26 mouse cellular contexts compared by ENCODE assay signal in genomic region chr4:59552835-59553234, GRCm38 (mm10). TPM values are rescaled to one million over a fixed set of nuclear protein-coding genes. Genes with fewer than 3 reads are reported as not detected.
DNase-seq lines count a peak whose midpoint lies in the region; ATAC-seq and TF ChIP-seq lines count a peak whose summit lies in the region.
"Had no signal": no experiment of that assay in that cellular context is flagged by ENCODE, and none has a peak within 500 bp of the region (broad histone marks: within the 10 kb centered on the region; RNA-seq: fewer than 3 reads in every experiment).

No protein-coding gene starts in this region.

- no peaks in the 10 kb centered on the region for H3K27me3 ChIP-seq in liver, adult 2 months (ENCODE audit: control insufficient read depth, insufficient read depth, low read length)
- H3K27me3 ChIP-seq in liver, embryonic 12.5 days (replicated peaks), result no peaks in the 10 kb centered on the region
- H3K27me3 ChIP-seq in intestine, embryonic 14.5 days (replicated peaks; ENCODE audit: control insufficient read depth, insufficient read depth, low read length), result no peaks in the 10 kb centered on the region
- H3K27me3 ChIP-seq in intestine, postnatal 0 days (replicated peaks; ENCODE audit: control insufficient read depth, insufficient read depth, low read length), result no peaks in the 10 kb centered on the region
- H3K27me3 ChIP-seq: embryonic facial prominence, embryonic 12.5 days; embryonic facial prominence, embryonic 15.5 days; heart, embryonic 13.5 days had no signal

- H3K36me3 ChIP-seq in liver, adult 2 months (ENCODE audit: control insufficient read depth, insufficient read depth, low read length), result no peaks in the 10 kb centered on the region
- H3K36me3 ChIP-seq in liver, embryonic 12.5 days, result no peaks in the 10 kb centered on the region
- no peaks in the 10 kb centered on the region for H3K36me3 ChIP-seq in intestine, embryonic 14.5 days (ENCODE audit: control insufficient read depth, insufficient read depth, low read length)
- H3K36me3 ChIP-seq in intestine, postnatal 0 days (ENCODE audit: control insufficient read depth, insufficient read depth), result no peaks in the 10 kb centered on the region
- H3K36me3 ChIP-seq: embryonic facial prominence, embryonic 12.5 days; embryonic facial prominence, embryonic 15.5 days; heart, embryonic 10.5 days; heart, embryonic 13.5 days had no signal

- no peak for ATAC-seq in liver, embryonic 12.5 days
- ATAC-seq in intestine, embryonic 14.5 days (replicated peaks; ENCODE audit: low FRiP score, low TSS enrichment, low read depth), result no peak
- peak; percentile 23; the same call in 1 of the 2 replicates for ATAC-seq in intestine, postnatal 0 days
- ATAC-seq: activated CD4-positive, CD25-positive, alpha-beta regulatory T cell, adult 4 months; forebrain, embryonic 14.5 days; forebrain, postnatal 0 days had no signal

- no peak overlapping the region for H3K9ac ChIP-seq in liver, adult 2 months (ENCODE audit: low read depth, low read length)
- no peak overlapping the region for H3K9ac ChIP-seq in liver, embryonic 12.5 days
- H3K9ac ChIP-seq in intestine, embryonic 14.5 days (ENCODE audit: low read length), result no peak overlapping the region
- no peak overlapping the region for H3K9ac ChIP-seq in intestine, postnatal 0 days (ENCODE audit: low read depth, low read length)
- H3K9ac ChIP-seq: embryonic facial prominence, embryonic 12.5 days; embryonic facial prominence, embryonic 15.5 days; forebrain, postnatal 0 days; heart, embryonic 13.5 days; hindbrain, embryonic 14.5 days had no signal

- TF ChIP-seq CTCF in liver, adult 2 months (IDR thresholded peaks at IDR 0.05; ENCODE audit: low read depth, low read length), result no peak
- no peak for TF ChIP-seq CTCF in intestine, postnatal 0 days (IDR thresholded peaks at IDR 0.05; ENCODE audit: low read depth)

- TF ChIP-seq POLR2A in liver, adult 2 months (IDR thresholded peaks at IDR 0.05; ENCODE audit: extremely low read depth, insufficient read depth, low read length), result no peak

- H3K4me2 ChIP-seq in liver, embryonic 12.5 days, result no peak overlapping the region
- H3K4me2 ChIP-seq in intestine, embryonic 14.5 days (ENCODE audit: low read length), result no peak overlapping the region; the same call in 1 of the 2 replicates
- peak overlapping the region; percentile 46 for H3K4me2 ChIP-seq in intestine, postnatal 0 days (replicated peaks; ENCODE audit: low read depth)
- H3K4me2 ChIP-seq: embryonic facial prominence, embryonic 12.5 days; embryonic facial prominence, embryonic 15.5 days; heart, embryonic 13.5 days; hindbrain, embryonic 14.5 days had no signal

- DNase-seq in kidney, adult 18-20 months, result peak; percentile 15
- no peak for DNase-seq in kidney, postnatal 10 days
- DNase-seq in liver, adult 2 months (ENCODE audit: extremely low read depth, low read depth, low spot score), result peak; percentile 89
- no peak for DNase-seq in intestine, embryonic 14.5 days (ENCODE audit: low spot score)
- no peak for DNase-seq in cerebellum, adult 11-12 months
- no peak for DNase-seq in embryo, embryonic 9.5 days (ENCODE audit: extremely low spot score)
- DNase-seq: adrenal gland, adult 8-10 months; adrenal gland, postnatal 25 days; cerebellum, adult 18-20 months; cerebellum, adult 9-10 months; cerebellum, postnatal 14 days; forebrain, postnatal 0 days; gastrocnemius, adult 2 months; gastrocnemius, postnatal 25 days; heart, adult 18-20 months; heart, postnatal 14 days; heart, postnatal 4 days had no signal

- peaks cover 11% of the 10 kb centered on the region for H3K4me1 ChIP-seq in liver, adult 2 months (ENCODE audit: control insufficient read depth, insufficient read depth, low read length)
- H3K4me1 ChIP-seq in liver, embryonic 12.5 days, result peaks cover 32% of the 10 kb centered on the region
- H3K4me1 ChIP-seq in intestine, embryonic 14.5 days (replicated peaks; ENCODE audit: control insufficient read depth, insufficient read depth, low read length), result peaks cover 4% of the 10 kb centered on the region
- 0 out of 2 replicates have a peak, but pooled peaks cover 4% of the 10 kb centered on the region for H3K4me1 ChIP-seq in intestine, postnatal 0 days (replicated peaks; ENCODE audit: control insufficient read depth, insufficient read depth, low read length)
- H3K4me1 ChIP-seq: embryonic facial prominence, embryonic 12.5 days; embryonic facial prominence, embryonic 15.5 days; heart, embryonic 10.5 days had no signal

- peaks cover 5% of the 10 kb centered on the region; the same call in 1 of the 2 replicates for H3K79me2 ChIP-seq in liver, adult 2 months (ENCODE audit: control insufficient read depth, insufficient read depth, low read length)

- 56% methylated on average over 5 of the region's 5 CpGs for WGBS in liver, adult 2 months
- 82% methylated on average over 5 of the region's 5 CpGs for WGBS in liver, embryonic 12.5 days (ENCODE audit: insufficient replicate concordance)
- 65% methylated on average over 5 of the region's 5 CpGs for WGBS in intestine, embryonic 14.5 days
- WGBS in intestine, postnatal 0 days, result 35% methylated on average over 5 of the region's 5 CpGs

- H3K9me3 ChIP-seq in liver, embryonic 12.5 days (replicated peaks), result no peaks in the 10 kb centered on the region
- no peaks in the 10 kb centered on the region for H3K9me3 ChIP-seq in intestine, embryonic 14.5 days (ENCODE audit: control insufficient read depth, low read length)
- H3K9me3 ChIP-seq in intestine, postnatal 0 days (ENCODE audit: control insufficient read depth), result no peaks in the 10 kb centered on the region
- H3K9me3 ChIP-seq: embryonic facial prominence, embryonic 12.5 days; embryonic facial prominence, embryonic 15.5 days; heart, embryonic 10.5 days; heart, embryonic 13.5 days had no signal

- peak overlapping the region; percentile 96 for H3K27ac ChIP-seq in liver, adult 2 months (replicated peaks; ENCODE audit: insufficient read depth, low read depth, low read length)
- H3K27ac ChIP-seq in liver, embryonic 12.5 days, result no peak overlapping the region
- peak overlapping the region; percentile 78 for H3K27ac ChIP-seq in intestine, embryonic 14.5 days (ENCODE audit: low read depth)
- H3K27ac ChIP-seq in intestine, postnatal 0 days (ENCODE audit: low read depth, low read length), result peak overlapping the region; percentile 86
- H3K27ac ChIP-seq: embryonic facial prominence, embryonic 12.5 days; embryonic facial prominence, embryonic 15.5 days; gastrocnemius, adult 2 months; heart, embryonic 10.5 days; heart, embryonic 13.5 days; hindbrain, embryonic 14.5 days had no signal

- no peak overlapping the region for H3K4me3 ChIP-seq in liver, adult 2 months (ENCODE audit: insufficient read depth, low read depth, low read length)
- H3K4me3 ChIP-seq in liver, embryonic 12.5 days, result no peak overlapping the region
- H3K4me3 ChIP-seq in intestine, embryonic 14.5 days (ENCODE audit: low read depth, low read length), result no peak overlapping the region
- H3K4me3 ChIP-seq in intestine, postnatal 0 days (ENCODE audit: low read depth, low read length), result no peak overlapping the region
- H3K4me3 ChIP-seq: embryonic facial prominence, embryonic 12.5 days; embryonic facial prominence, embryonic 15.5 days; gastrocnemius, adult 2 months; heart, embryonic 10.5 days; heart, embryonic 13.5 days had no signal

RNA-seq across cellular contexts. Expression of gene Ptbp3, which starts 3.7 kb away (rescaled TPM):
- total RNA-seq in liver, adult 2 months (2014; rRNA removed), result 52.6 and 56.4 TPM in 2 replicates
- polyA plus RNA-seq in liver, adult 2 months (2012; rRNA removed), result 19.6 and 24.1 TPM in 2 replicates
- polyA plus RNA-seq in liver, embryonic 12.5 days (2016; fragmentation: Nextera tagmentation; extraction: Ambion mirVana), result 60.2 and 62.6 TPM in 2 replicates
- polyA plus RNA-seq in intestine, embryonic 14.5 days (2014; fragmentation: Nextera tagmentation; extraction: Ambion mirVana), result 73.7 and 73.8 TPM in 2 replicates
- 65.1 and 67.9 TPM in 2 replicates for polyA plus RNA-seq in intestine, postnatal 0 days (2015; fragmentation: Nextera tagmentation; extraction: Ambion mirVana)

RNA-seq across cellular contexts. Expression of gene Hsdl2, which starts 28.5 kb away (rescaled TPM):
- 60.8 and 68.9 TPM in 2 replicates for total RNA-seq in liver, adult 2 months (2014; rRNA removed)
- 25.8 and 31.7 TPM in 2 replicates for polyA plus RNA-seq in liver, adult 2 months (2012; rRNA removed)
- polyA plus RNA-seq in liver, embryonic 12.5 days (2016; fragmentation: Nextera tagmentation; extraction: Ambion mirVana), result 18.8 TPM in 2 replicates
- polyA plus RNA-seq in intestine, embryonic 14.5 days (2014; fragmentation: Nextera tagmentation; extraction: Ambion mirVana), result 15.8 and 17.5 TPM in 2 replicates
- polyA plus RNA-seq in intestine, postnatal 0 days (2015; fragmentation: Nextera tagmentation; extraction: Ambion mirVana), result 22.3 and 23.1 TPM in 2 replicates

Comparison
In these comparisons a context has a peak if more than half of its experiments do, and no peak if none do; other contexts are left out.
1. DNase-seq: peak in kidney, adult 18-20 months (single experiment) and liver, adult 2 months (single experiment); none in kidney, postnatal 10 days (single experiment), intestine, embryonic 14.5 days (single experiment), cerebellum, adult 11-12 months (single experiment) and embryo, embryonic 9.5 days (single experiment).